Mouse (Mus musculus) stomach, postnatal 0 days (tissue): Measurements from ENCODE around the gene Epas1.

ENCODE experiments used
- CTCF ChIP-seq: IDR thresholded peaks from 2 replicates; pipeline ENCODE4 v1.5.1; 2016; ENCODE audit warnings: antibody characterized with exemption, low read depth, mild to moderate bottlenecking, moderate library complexity
- EP300 ChIP-seq: optimal IDR thresholded peaks from 2 replicates; pipeline ENCODE3; 2016; ENCODE audit warnings: antibody characterized with exemption

- TF ChIP-seq CTCF (no peak), EP300 (no peak)
Observed at GRCm38 (mm10) chr17:86824502-86825162, 71.1 kb downstream of the Epas1 start.
